Mouse (Mus musculus) embryonic fibroblast, embryonic 13.5 days (primary cell): ENCODE results near the gene St6galnac5.

Source experiments
- CTCF ChIP-seq: IDR thresholded peaks from 2 replicates; pipeline ENCODE4 v1.5.1; 2011; ENCODE audit warnings: mild to moderate bottlenecking, control low read depth, low read length, moderate library complexity, borderline replicate concordance; ENCODE audit not compliant: insufficient read depth
- POLR2A ChIP-seq: IDR thresholded peaks from 2 replicates; pipeline ENCODE4 v1.6.1; 2011; ENCODE audit warnings: low read depth, mild to moderate bottlenecking, control low read depth, low read length, moderate library complexity

DNA sequence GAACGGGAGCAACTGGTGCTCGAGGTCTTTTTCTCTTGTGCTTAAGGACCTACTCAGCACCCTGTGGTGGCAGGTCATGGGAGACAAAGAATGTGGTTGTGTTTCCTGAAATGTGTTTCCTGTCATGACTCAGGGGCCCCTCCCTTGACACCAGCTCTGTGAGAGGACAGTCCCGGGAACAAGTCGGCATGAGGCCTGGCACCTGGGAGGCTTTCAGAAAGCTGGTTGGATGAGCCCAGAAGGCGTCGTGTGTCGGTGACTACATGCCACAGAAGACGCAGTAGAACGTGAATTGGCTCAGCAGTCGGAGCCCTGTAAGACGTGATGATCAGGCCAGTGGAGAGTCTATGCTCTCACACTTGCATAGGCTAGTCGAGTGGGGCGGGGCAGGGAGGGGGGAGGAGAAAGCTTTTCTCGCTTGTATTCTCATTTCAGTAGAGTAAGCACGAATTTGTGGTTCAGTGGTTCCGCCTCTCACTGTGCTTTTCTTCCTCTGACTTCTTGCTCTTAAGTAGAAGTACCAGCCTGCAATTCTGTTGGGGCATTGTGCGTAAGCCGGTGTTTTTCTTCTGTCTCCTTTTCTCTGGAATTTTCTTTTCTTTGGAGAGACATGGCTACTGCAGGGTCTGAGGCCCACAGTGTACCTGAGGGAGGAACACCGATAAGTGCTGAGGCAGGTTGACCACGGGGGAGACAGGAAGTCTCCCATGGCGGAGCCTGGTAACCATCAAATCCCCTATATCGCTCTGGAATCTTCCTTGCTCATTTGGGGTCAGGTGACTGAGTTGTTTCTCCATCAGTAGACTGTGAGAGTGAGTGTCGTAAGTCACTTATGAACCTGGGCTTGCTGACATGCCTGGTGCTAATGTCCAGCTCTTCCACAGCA is 69.6 kb downstream of the St6galnac5 start:
- no peak for TF ChIP-seq POLR2A
- TF ChIP-seq CTCF: no peak
